Mouse (Mus musculus): ENCODE results near the gene Pomp.

GRCm38 (mm10) chr5:147924621-147925020 lies 64.4 kb downstream of the Pomp start:
- TF ChIP-seq CTCF (IDR thresholded peaks at IDR 0.05; ENCODE audit: insufficient read depth, low read depth, low read length) = no peak
- TF ChIP-seq POLR2A (IDR thresholded peaks at IDR 0.05; ENCODE audit: insufficient read depth, low read depth, low read length) = no peak

Data from olfactory bulb, adult 2 months (tissue).